Mouse (Mus musculus) embryonic facial prominence, embryonic 14.5 days (tissue): ENCODE data around the gene Pnpla7. TPM values are rescaled to one million over a fixed set of nuclear protein-coding genes. Genes with fewer than 3 reads are reported as not detected.

Source experiments
- ATAC-seq: fragments of 200-750 bp; cut with Nextera tagmentation; 2 replicates; pipeline ENCODE4 v1.8.0; 2017; ENCODE audit warnings: low read depth, moderate number of reproducible peaks, moderate TSS enrichment
- DNase-seq: peaks from one replicate; pipeline ENCODE4 v3.0.0-alpha.2; 2015; ENCODE audit warnings: low spot score
- H3K27ac ChIP-seq: fragments of 300-500 bp; sonication (generic); replicated peaks from 2 replicates; pipeline ENCODE4 v1.5.1; 2014; ENCODE audit warnings: low read depth, mild to moderate bottlenecking, low read length, moderate library complexity
- H3K27me3 ChIP-seq: fragments of 300-500 bp; sonication (generic); replicated peaks from 2 replicates; pipeline ENCODE4 v1.6.1; 2014; ENCODE audit warnings: low read length; ENCODE audit not compliant: control insufficient read depth, insufficient read depth
- H3K36me3 ChIP-seq: fragments of 300-500 bp; sonication (generic); 2 replicates; pipeline ENCODE4 v1.6.1; 2014; ENCODE audit warnings: low read length, mixed read lengths; ENCODE audit not compliant: control insufficient read depth, insufficient read depth
- H3K4me1 ChIP-seq: fragments of 300-500 bp; sonication (generic); 2 replicates; pipeline ENCODE4 v1.6.1; 2014; ENCODE audit warnings: antibody characterized with exemption, low read length; ENCODE audit not compliant: control insufficient read depth, insufficient read depth
- H3K4me2 ChIP-seq: fragments of 300-500 bp; sonication (generic); 2 replicates; pipeline ENCODE4 v1.6.1; 2014; ENCODE audit warnings: low read depth, mild to moderate bottlenecking, low read length, moderate library complexity, mixed read lengths
- H3K4me3 ChIP-seq: fragments of 300-500 bp; sonication (generic); 2 replicates; pipeline ENCODE4 v1.5.1; 2014; ENCODE audit warnings: low read depth, mild to moderate bottlenecking, low read length
- H3K9ac ChIP-seq: fragments of 300-500 bp; sonication (generic); 2 replicates; pipeline ENCODE4 v1.6.1; 2014; ENCODE audit warnings: low read depth, mild to moderate bottlenecking, low read length, moderate library complexity, mixed read lengths
- H3K9me3 ChIP-seq: fragments of 300-500 bp; sonication (generic); 2 replicates; pipeline ENCODE4 v1.6.1; 2016; ENCODE audit warnings: low read length; ENCODE audit not compliant: control insufficient read depth
- WGBS: fragments of 180-500 bp; shearing (Covaris S2); extraction: QIAGEN DNeasy Blood & Tissue Kit; methylation state at CpG from one replicate; pipeline ENCODE4 v1.1.7; 2014; 5-methylcytosine and 5-hydroxymethylcytosine counted together
- polyA plus RNA-seq: library from polyadenylated mRNA; unstranded; fragments of >200 nt; fragmentation: Nextera tagmentation; extraction: Ambion mirVana; gene quantifications from 2 replicates; pipeline ENCODE4 v1.2.1, GENCODE M21; 2014

Gene Pnpla7
- polyA plus RNA-seq, 1 experiment from 2014 or later: 8.9 TPM

GRCm38 (mm10) chr2:25006767-25007166 is 30.9 kb downstream of the Pnpla7 start:
- Histone ChIP-seq H3K27me3 (no peaks in the 10 kb centered on the region), H3K36me3 (0 out of 2 replicates have a peak, but pooled peaks cover 4% of the 10 kb centered on the region), H3K4me1 (no peaks in the 10 kb centered on the region), H3K4me3 (no peak overlapping the region), H3K9me3 (no peaks in the 10 kb centered on the region), H3K4me2 (no peak overlapping the region), H3K27ac (no peak overlapping the region), H3K9ac (no peak overlapping the region)
- WGBS: 89% methylated on average over 1 of the region's 1 CpGs
- DNase-seq (no peak), ATAC-seq (no peak)

GRCm38 (mm10) chr2:25008250-25008649 is 32.4 kb downstream of the Pnpla7 start:
- ATAC-seq (no peak), DNase-seq (no peak)
- no peaks in the 10 kb centered on the region for H3K9me3 ChIP-seq
- no peak overlapping the region for H3K27ac ChIP-seq
- no peaks in the 10 kb centered on the region for H3K27me3 ChIP-seq
- H3K4me3 ChIP-seq: no peak overlapping the region
- no peak overlapping the region for H3K9ac ChIP-seq
- H3K36me3 ChIP-seq: no peaks in the 10 kb centered on the region
- no peaks in the 10 kb centered on the region for H3K4me1 ChIP-seq
- H3K4me2 ChIP-seq: no peak overlapping the region

DNA sequence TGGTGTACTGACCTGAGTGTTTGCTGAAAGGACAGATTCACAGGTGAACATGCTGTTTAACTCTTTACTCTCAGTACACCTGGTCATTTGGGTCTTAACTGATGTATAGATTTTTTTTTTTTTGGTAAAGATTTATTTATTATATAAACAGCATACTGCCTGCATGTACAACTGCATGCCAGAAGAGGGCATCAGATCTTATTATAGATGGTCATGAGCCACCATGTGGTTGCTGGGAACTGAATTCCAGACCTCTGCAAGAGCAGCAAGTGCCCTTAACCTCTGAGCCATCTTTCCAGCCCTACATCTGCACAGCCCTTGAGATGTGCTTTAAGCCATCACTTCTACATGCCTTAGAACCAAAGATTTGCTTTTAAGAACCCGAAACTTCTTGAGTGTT is 46.8 kb downstream of the Pnpla7 start:
- Histone ChIP-seq H3K9me3 (no peaks in the 10 kb centered on the region), H3K9ac (no peak overlapping the region), H3K4me1 (no peaks in the 10 kb centered on the region), H3K27ac (no peak overlapping the region), H3K4me3 (no peak overlapping the region), H3K4me2 (no peak overlapping the region), H3K27me3 (no peaks in the 10 kb centered on the region), H3K36me3 (no peaks in the 10 kb centered on the region)
- ATAC-seq: no peak
- WGBS: 96% methylated on average over 1 of the region's 1 CpGs
- no peak for DNase-seq

GRCm38 (mm10) chr2:25025109-25025508 is 49.3 kb downstream of the Pnpla7 start:
- H3K4me2 ChIP-seq: no peak overlapping the region
- DNase-seq: no peak
- 61% methylated on average over 1 of the region's 1 CpGs for WGBS
- no peaks in the 10 kb centered on the region for H3K27me3 ChIP-seq
- no peaks in the 10 kb centered on the region for H3K4me1 ChIP-seq
- no peaks in the 10 kb centered on the region for H3K36me3 ChIP-seq
- ATAC-seq: no peak
- H3K9ac ChIP-seq: no peak overlapping the region
- H3K27ac ChIP-seq: no peak overlapping the region
- H3K4me3 ChIP-seq: no peak overlapping the region
- no peaks in the 10 kb centered on the region for H3K9me3 ChIP-seq

- DNase-seq: no peak
- no peak overlapping the region for H3K4me2 ChIP-seq
- no peaks in the 10 kb centered on the region for H3K4me1 ChIP-seq
- H3K27ac ChIP-seq: no peak overlapping the region
- no peak overlapping the region for H3K4me3 ChIP-seq
- no peak overlapping the region for H3K9ac ChIP-seq
- no peak for ATAC-seq
- H3K9me3 ChIP-seq: no peaks in the 10 kb centered on the region
- H3K27me3 ChIP-seq: no peaks in the 10 kb centered on the region
- no peaks in the 10 kb centered on the region for H3K36me3 ChIP-seq
- 95% methylated on average over 4 of the region's 4 CpGs for WGBS
Measured at GRCm38 (mm10) chr2:25034994-25035393, 59.2 kb downstream of the Pnpla7 start.

- no peaks in the 10 kb centered on the region for H3K4me1 ChIP-seq
- no peak overlapping the region for H3K4me2 ChIP-seq
- ATAC-seq (no peak), DNase-seq (no peak)
- H3K36me3 ChIP-seq: no peaks in the 10 kb centered on the region
- WGBS: 87% methylated on average over 5 of the region's 5 CpGs
- H3K9ac ChIP-seq: no peak overlapping the region
- no peak overlapping the region for H3K4me3 ChIP-seq
- H3K27ac ChIP-seq: no peak overlapping the region
- no peaks in the 10 kb centered on the region for H3K9me3 ChIP-seq
- H3K27me3 ChIP-seq: no peaks in the 10 kb centered on the region
Measured at GRCm38 (mm10) chr2:25040089-25040488, 64.3 kb downstream of the Pnpla7 start.

DNA sequence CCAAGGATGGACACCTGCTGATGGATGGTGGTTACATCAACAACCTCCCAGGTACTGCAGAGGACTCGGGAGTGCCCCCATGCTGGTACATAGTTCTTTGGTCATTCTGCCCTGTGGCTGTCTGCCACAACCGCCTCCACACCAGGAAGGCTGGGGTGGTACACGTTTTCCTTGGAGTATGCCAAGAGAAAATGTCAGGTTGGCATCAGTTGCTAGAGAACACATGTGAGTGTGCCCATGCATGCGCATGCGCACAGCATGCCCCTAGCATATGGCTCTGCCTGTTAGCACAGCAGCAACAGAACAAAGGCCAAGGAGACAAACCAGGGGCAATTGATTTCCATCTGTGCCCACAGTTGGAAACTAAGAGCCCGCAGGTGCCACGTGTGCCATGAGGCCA is 75.1 kb downstream of the Pnpla7 start:
- H3K4me2 ChIP-seq: no peak overlapping the region
- 90% methylated on average over 7 of the region's 7 CpGs for WGBS
- no peak for ATAC-seq

GRCm38 (mm10) chr2:25051450-25051849 is 75.6 kb downstream of the Pnpla7 start:
- Histone ChIP-seq H3K4me1 (peaks cover 11% of the 10 kb centered on the region), H3K27ac (no peak overlapping the region), H3K4me2 (no peak overlapping the region), H3K9ac (no peak overlapping the region), H3K36me3 (peaks cover 2% of the 10 kb centered on the region; the same call in 1 of the 2 replicates), H3K4me3 (no peak overlapping the region), H3K27me3 (no peaks in the 10 kb centered on the region), H3K9me3 (no peaks in the 10 kb centered on the region)
- DNase-seq (no peak), ATAC-seq (no peak)
- 85% methylated on average over 8 of the region's 8 CpGs for WGBS

More for the DNA sequence above, 75.1 kb downstream of the Pnpla7 start:
- no peak overlapping the region for H3K9ac ChIP-seq
- no peaks in the 10 kb centered on the region for H3K9me3 ChIP-seq
- DNase-seq: no peak
- H3K27ac ChIP-seq: no peak overlapping the region
- no peak overlapping the region for H3K4me3 ChIP-seq
- H3K27me3 ChIP-seq: no peaks in the 10 kb centered on the region
- H3K4me1 ChIP-seq: peaks cover 11% of the 10 kb centered on the region
- no peaks in the 10 kb centered on the region for H3K36me3 ChIP-seq

- no peak for ATAC-seq
- Histone ChIP-seq H3K4me1 (peaks cover 11% of the 10 kb centered on the region), H3K36me3 (peaks cover 12% of the 10 kb centered on the region; the same call in 1 of the 2 replicates), H3K4me3 (no peak overlapping the region), H3K9me3 (no peaks in the 10 kb centered on the region), H3K4me2 (no peak overlapping the region), H3K27ac (no peak overlapping the region), H3K27me3 (no peaks in the 10 kb centered on the region), H3K9ac (no peak overlapping the region)
- WGBS: 91% methylated on average over 6 of the region's 6 CpGs
- DNase-seq: no peak
Measured at GRCm38 (mm10) chr2:25053101-25053500, 77.3 kb downstream of the Pnpla7 start.
